ENCODE assay signal across 8 mouse cellular contexts in genomic region chr10:127170002-127170401, GRCm38 (mm10). TPM values are rescaled to one million over a fixed set of nuclear protein-coding genes. Genes with fewer than 3 reads are reported as not detected.
DNase-seq lines count a peak whose midpoint lies in the region; ATAC-seq and TF ChIP-seq lines count a peak whose summit lies in the region.

No protein-coding gene starts in this region.

- peak overlapping the region; percentile 67 for H3K4me2 ChIP-seq in kidney, embryonic 14.5 days (replicated peaks; ENCODE audit: low read depth, low read length)
- peak overlapping the region; percentile 48 for H3K4me2 ChIP-seq in hindbrain, embryonic 15.5 days
- peak overlapping the region; percentile 46 for H3K4me2 ChIP-seq in midbrain, embryonic 11.5 days

- H3K36me3 ChIP-seq in kidney, embryonic 14.5 days (ENCODE audit: control insufficient read depth, insufficient read depth, low read length) = no peaks in the 10 kb centered on the region
- no peaks in the 10 kb centered on the region for H3K36me3 ChIP-seq in kidney, adult 2 months (ENCODE audit: control insufficient read depth, insufficient read depth, low read length)
- no peaks in the 10 kb centered on the region for H3K36me3 ChIP-seq in ES-Bruce4 (ENCODE audit: control insufficient read depth, insufficient read depth, low read length, poor library complexity, severe bottlenecking)
- H3K36me3 ChIP-seq in hindbrain, embryonic 15.5 days = 0 out of 2 replicates have a peak, but pooled peaks cover 3% of the 10 kb centered on the region
- no peaks in the 10 kb centered on the region for H3K36me3 ChIP-seq in midbrain, embryonic 11.5 days (ENCODE audit: control insufficient read depth, insufficient read depth, low read length)

- TF ChIP-seq CTCF in kidney, adult 2 months (conservative IDR thresholded peaks at IDR 0.05; ENCODE audit: insufficient read depth, insufficient read length, low read depth, low read length) = no peak
- TF ChIP-seq CTCF in ES-Bruce4 (IDR thresholded peaks at IDR 0.05; ENCODE audit: low read depth, low read length) = peak; percentile 56

- no peak overlapping the region for H3K27ac ChIP-seq in kidney, embryonic 14.5 days (ENCODE audit: low read depth, low read length)
- no peak overlapping the region for H3K27ac ChIP-seq in kidney, adult 2 months (ENCODE audit: insufficient read depth, low read depth, low read length)
- H3K27ac ChIP-seq in ES-Bruce4 (ENCODE audit: insufficient read depth, low read length) = no peak overlapping the region
- H3K27ac ChIP-seq in hindbrain, embryonic 15.5 days (replicated peaks) = no peak overlapping the region
- no peak overlapping the region for H3K27ac ChIP-seq in midbrain, embryonic 11.5 days (ENCODE audit: low read depth, low read length)

- 3% methylated on average over 22 of the region's 22 CpGs for WGBS in kidney, embryonic 14.5 days
- WGBS in kidney, adult 2 months = 20% methylated on average over 22 of the region's 22 CpGs
- 8% methylated on average over 22 of the region's 22 CpGs for WGBS in hindbrain, embryonic 15.5 days
- WGBS in midbrain, embryonic 11.5 days = 2% methylated on average over 22 of the region's 22 CpGs

- TF ChIP-seq EP300 in ES-Bruce4 (IDR thresholded peaks at IDR 0.05; ENCODE audit: insufficient read depth, low read depth, low read length) = 0 out of 2 replicates have a peak, but pooled peaks have one; percentile 35

- TF ChIP-seq POLR2A in kidney, adult 2 months (IDR thresholded peaks at IDR 0.05; ENCODE audit: low read depth, low read length) = no peak
- TF ChIP-seq POLR2A in ES-Bruce4 (IDR thresholded peaks at IDR 0.05; ENCODE audit: insufficient read depth, low read length) = no peak

- H3K27me3 ChIP-seq in kidney, embryonic 14.5 days (ENCODE audit: control insufficient read depth, insufficient read depth, low read length) = peaks cover 56% of the 10 kb centered on the region
- peaks cover 2% of the 10 kb centered on the region; the same call in 1 of the 2 replicates for H3K27me3 ChIP-seq in kidney, adult 2 months (replicated peaks; ENCODE audit: control insufficient read depth, insufficient read depth, low read length)
- no peaks in the 10 kb centered on the region for H3K27me3 ChIP-seq in ES-Bruce4 (ENCODE audit: control insufficient read depth, insufficient read depth, low read length, poor library complexity, severe bottlenecking)
- peaks cover 40% of the 10 kb centered on the region for H3K27me3 ChIP-seq in hindbrain, embryonic 15.5 days
- H3K27me3 ChIP-seq in midbrain, embryonic 11.5 days (ENCODE audit: control insufficient read depth, insufficient read depth, low read length) = peaks cover 60% of the 10 kb centered on the region

- no peak for ATAC-seq in kidney, embryonic 14.5 days (ENCODE audit: low FRiP score, low TSS enrichment)
- ATAC-seq in hindbrain, embryonic 15.5 days (ENCODE audit: low FRiP score, low read depth) = no peak
- ATAC-seq in midbrain, embryonic 11.5 days (ENCODE audit: low FRiP score) = no peak
- ATAC-seq in erythroid progenitor cell, adult 5-6 weeks (replicated peaks; ENCODE audit: low FRiP score, poor library complexity, severe bottlenecking) = no peak

- peak overlapping the region; percentile 12; the same call in 1 of the 2 replicates for H3K9ac ChIP-seq in kidney, embryonic 14.5 days (ENCODE audit: low read depth, low read length)
- H3K9ac ChIP-seq in ES-Bruce4 (ENCODE audit: low read depth, poor library complexity, severe bottlenecking) = peak overlapping the region; percentile 54
- H3K9ac ChIP-seq in hindbrain, embryonic 15.5 days = 0 out of 2 replicates have a peak overlapping the region, but pooled peaks have one; percentile 6
- no peak overlapping the region for H3K9ac ChIP-seq in midbrain, embryonic 11.5 days (ENCODE audit: low read length)

- DNase-seq in kidney, adult 2 months = no peak
- DNase-seq in embryo, embryonic 10.5 days (ENCODE audit: low spot score) = peak; percentile 72
- DNase-seq in midbrain, embryonic 11.5 days (ENCODE audit: low spot score, missing footprints) = peak; percentile 87
- DNase-seq in adipocyte (ENCODE audit: low spot score) = no peak

- H3K9me3 ChIP-seq in kidney, embryonic 14.5 days (ENCODE audit: control insufficient read depth, low read length) = no peaks in the 10 kb centered on the region
- H3K9me3 ChIP-seq in ES-Bruce4 (replicated peaks; ENCODE audit: control insufficient read depth, insufficient read depth, low read length, poor library complexity, severe bottlenecking) = no peaks in the 10 kb centered on the region
- H3K9me3 ChIP-seq in hindbrain, embryonic 15.5 days = no peaks in the 10 kb centered on the region
- H3K9me3 ChIP-seq in midbrain, embryonic 11.5 days (ENCODE audit: control insufficient read depth, low read length) = no peaks in the 10 kb centered on the region

- peak overlapping the region; percentile 38; the same call in 1 of the 2 replicates for H3K4me3 ChIP-seq in kidney, embryonic 14.5 days (ENCODE audit: low read length)
- H3K4me3 ChIP-seq in kidney, adult 2 months (ENCODE audit: insufficient read depth, low read depth, low read length) = no peak overlapping the region
- H3K4me3 ChIP-seq in ES-Bruce4 (ENCODE audit: low read depth, low read length) = peak overlapping the region; percentile 70
- H3K4me3 ChIP-seq in hindbrain, embryonic 15.5 days = peak overlapping the region; percentile 9; the same call in 1 of the 2 replicates
- peak overlapping the region; percentile 23 for H3K4me3 ChIP-seq in midbrain, embryonic 11.5 days (ENCODE audit: low read depth, low read length)

- H3K4me1 ChIP-seq in kidney, embryonic 14.5 days (ENCODE audit: control insufficient read depth, insufficient read depth, low read length) = peaks cover 21% of the 10 kb centered on the region
- H3K4me1 ChIP-seq in kidney, adult 2 months (ENCODE audit: control insufficient read depth, insufficient read depth, low read length) = no peaks in the 10 kb centered on the region
- peaks cover 4% of the 10 kb centered on the region for H3K4me1 ChIP-seq in ES-Bruce4 (ENCODE audit: control insufficient read depth, insufficient read depth, low read length)
- peaks cover 38% of the 10 kb centered on the region for H3K4me1 ChIP-seq in hindbrain, embryonic 15.5 days (replicated peaks)
- H3K4me1 ChIP-seq in midbrain, embryonic 11.5 days (ENCODE audit: control insufficient read depth, insufficient read depth, low read length) = peaks cover 9% of the 10 kb centered on the region

RNA-seq across cellular contexts. Expression of gene B4galnt1, which starts 5.0 kb away (rescaled TPM):
- 6.2 and 8.7 TPM in 2 replicates for polyA plus RNA-seq in kidney, embryonic 14.5 days (2014; fragmentation: Nextera tagmentation; extraction: Ambion mirVana)
- polyA plus RNA-seq in kidney, adult 2 months (2012; rRNA removed) = 15.4 and 27.5 TPM in 2 replicates
- 7.7 and 9.5 TPM in 2 replicates for polyA plus RNA-seq in ES-Bruce4 (2011; ENCODE audit: insufficient read depth, insufficient read length, low read depth, missing spikeins)
- polyA plus RNA-seq in hindbrain, embryonic 15.5 days (2015; fragmentation: Nextera tagmentation; extraction: Ambion mirVana) = 54.0 and 74.6 TPM in 2 replicates
- 8.1 and 9.4 TPM in 2 replicates for polyA plus RNA-seq in midbrain, embryonic 11.5 days (2014; fragmentation: Nextera tagmentation; extraction: Ambion mirVana)
- 25.2 and 34.2 TPM in 2 replicates for total RNA-seq in erythroid progenitor cell, adult 5-6 weeks (2015; ENCODE audit: low replicate concordance)
- total RNA-seq in erythroid progenitor cell, adult 5-6 weeks (2017; ENCODE audit: low replicate concordance) = 10.7 and 14.0 TPM in 2 replicates

RNA-seq across cellular contexts. Expression of gene Slc26a10, which starts 10.4 kb away (rescaled TPM):
- polyA plus RNA-seq in kidney, embryonic 14.5 days (2014; fragmentation: Nextera tagmentation; extraction: Ambion mirVana) = 2.0 and 2.3 TPM in 2 replicates
- polyA plus RNA-seq in kidney, adult 2 months (2012; rRNA removed) = 6.6 and 8.1 TPM in 2 replicates
- polyA plus RNA-seq in ES-Bruce4 (2011; ENCODE audit: insufficient read depth, insufficient read length, low read depth, missing spikeins) = 24.6 and 35.2 TPM in 2 replicates
- 0.91 and 1.0 TPM in 2 replicates for polyA plus RNA-seq in hindbrain, embryonic 15.5 days (2015; fragmentation: Nextera tagmentation; extraction: Ambion mirVana)
- polyA plus RNA-seq in midbrain, embryonic 11.5 days (2014; fragmentation: Nextera tagmentation; extraction: Ambion mirVana) = 0.51 and 0.58 TPM in 2 replicates
- not detected in 2 replicates for total RNA-seq in erythroid progenitor cell, adult 5-6 weeks (2015; ENCODE audit: low replicate concordance)
- total RNA-seq in erythroid progenitor cell, adult 5-6 weeks (2017; ENCODE audit: low replicate concordance) = not detected in 2 replicates

RNA-seq across cellular contexts. Expression of gene Arhgef25, which starts 19.9 kb away (rescaled TPM):
- 31.0 and 32.9 TPM in 2 replicates for polyA plus RNA-seq in kidney, embryonic 14.5 days (2014; fragmentation: Nextera tagmentation; extraction: Ambion mirVana)
- 9.2 and 11.9 TPM in 2 replicates for polyA plus RNA-seq in kidney, adult 2 months (2012; rRNA removed)
- polyA plus RNA-seq in ES-Bruce4 (2011; ENCODE audit: insufficient read depth, insufficient read length, low read depth, missing spikeins) = 50.9 and 54.3 TPM in 2 replicates
- 27.3 and 30.3 TPM in 2 replicates for polyA plus RNA-seq in hindbrain, embryonic 15.5 days (2015; fragmentation: Nextera tagmentation; extraction: Ambion mirVana)
- 25.8 and 28.2 TPM in 2 replicates for polyA plus RNA-seq in midbrain, embryonic 11.5 days (2014; fragmentation: Nextera tagmentation; extraction: Ambion mirVana)
- total RNA-seq in erythroid progenitor cell, adult 5-6 weeks (2015; ENCODE audit: low replicate concordance) = 0.72 TPM in 1 of 2 replicates, not detected in the other
- total RNA-seq in erythroid progenitor cell, adult 5-6 weeks (2017; ENCODE audit: low replicate concordance) = 0.13 and 10.1 TPM in 2 replicates

RNA-seq across cellular contexts. Expression of gene Dtx3, which starts 25.5 kb away (rescaled TPM):
- 107 and 117 TPM in 2 replicates for polyA plus RNA-seq in kidney, embryonic 14.5 days (2014; fragmentation: Nextera tagmentation; extraction: Ambion mirVana)
- 101 and 132 TPM in 2 replicates for polyA plus RNA-seq in kidney, adult 2 months (2012; rRNA removed)
- polyA plus RNA-seq in ES-Bruce4 (2011; ENCODE audit: insufficient read depth, insufficient read length, low read depth, missing spikeins) = 49.8 and 50.8 TPM in 2 replicates
- 240 and 266 TPM in 2 replicates for polyA plus RNA-seq in hindbrain, embryonic 15.5 days (2015; fragmentation: Nextera tagmentation; extraction: Ambion mirVana)
- polyA plus RNA-seq in midbrain, embryonic 11.5 days (2014; fragmentation: Nextera tagmentation; extraction: Ambion mirVana) = 130 and 138 TPM in 2 replicates
- 18.9 and 22.0 TPM in 2 replicates for total RNA-seq in erythroid progenitor cell, adult 5-6 weeks (2015; ENCODE audit: low replicate concordance)
- total RNA-seq in erythroid progenitor cell, adult 5-6 weeks (2017; ENCODE audit: low replicate concordance) = 6.3 and 11.9 TPM in 2 replicates

RNA-seq across cellular contexts. Expression of gene Pip4k2c, which starts 41.4 kb away (rescaled TPM):
- 19.2 and 31.0 TPM in 2 replicates for polyA plus RNA-seq in kidney, embryonic 14.5 days (2014; fragmentation: Nextera tagmentation; extraction: Ambion mirVana)
- polyA plus RNA-seq in kidney, adult 2 months (2012; rRNA removed) = 116 and 120 TPM in 2 replicates
- 36.7 and 39.2 TPM in 2 replicates for polyA plus RNA-seq in ES-Bruce4 (2011; ENCODE audit: insufficient read depth, insufficient read length, low read depth, missing spikeins)
- 19.1 and 19.6 TPM in 2 replicates for polyA plus RNA-seq in hindbrain, embryonic 15.5 days (2015; fragmentation: Nextera tagmentation; extraction: Ambion mirVana)
- 10.3 and 11.4 TPM in 2 replicates for polyA plus RNA-seq in midbrain, embryonic 11.5 days (2014; fragmentation: Nextera tagmentation; extraction: Ambion mirVana)
- 31.4 and 61.6 TPM in 2 replicates for total RNA-seq in erythroid progenitor cell, adult 5-6 weeks (2015; ENCODE audit: low replicate concordance)
- total RNA-seq in erythroid progenitor cell, adult 5-6 weeks (2017; ENCODE audit: low replicate concordance) = 37.8 and 46.2 TPM in 2 replicates

Comparison
In these comparisons a context has a peak if more than half of its experiments do, and no peak if none do; other contexts are left out.
1. DNase-seq: peak in embryo, embryonic 10.5 days (single experiment) and midbrain, embryonic 11.5 days (single experiment); none in kidney, adult 2 months (single experiment) and adipocyte (single experiment).
2. Peak in every context shown above with its lines, with median percentiles within 50 percentile points of each other: H3K4me2 ChIP-seq.